Comparison of ENCODE assay signal across 16 mouse cellular contexts in the genomic region with DNA sequence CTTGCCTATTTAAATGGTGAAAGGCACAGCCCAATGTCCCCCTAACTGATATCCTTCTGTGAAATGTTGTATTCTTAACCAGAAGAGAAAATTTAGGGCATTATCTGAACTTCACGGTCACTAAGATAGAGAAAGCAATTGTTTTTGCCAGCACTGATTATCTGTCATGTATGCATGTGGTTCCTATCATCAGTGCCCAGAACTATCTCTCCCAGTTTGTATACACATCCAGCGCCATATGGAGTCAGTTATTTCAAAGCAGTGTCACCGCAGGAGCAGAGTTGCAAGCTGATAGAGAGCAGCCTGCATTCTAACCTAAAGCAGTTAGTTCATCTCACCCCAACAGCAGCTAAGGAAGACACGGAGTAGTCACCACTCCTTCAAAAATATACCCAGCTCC. TPM values are rescaled to one million over a fixed set of nuclear protein-coding genes. Genes with fewer than 3 reads are reported as not detected.
DNase-seq lines count a peak whose midpoint lies in the region; ATAC-seq lines count a peak whose summit lies in the region.
"Had no signal": no experiment of that assay in that cellular context is flagged by ENCODE, and none has a peak within 500 bp of the region (broad histone marks: within the 10 kb centered on the region; RNA-seq: fewer than 3 reads in every experiment).

No protein-coding gene starts in this region.

- peaks cover 39% of the 10 kb centered on the region for H3K36me3 ChIP-seq in lung, embryonic 15.5 days
- peaks cover 5% of the 10 kb centered on the region for H3K36me3 ChIP-seq in forebrain, embryonic 11.5 days (ENCODE audit: control insufficient read depth, insufficient read depth, low read length)

- no peak overlapping the region for H3K4me2 ChIP-seq in lung, embryonic 15.5 days
- no peak overlapping the region for H3K4me2 ChIP-seq in forebrain, embryonic 11.5 days (ENCODE audit: low read depth, low read length, severe bottlenecking)
- H3K4me2 ChIP-seq: kidney, embryonic 15.5 days; midbrain, embryonic 15.5 days; stomach, embryonic 15.5 days had no signal

- intact Hi-C loops in left cerebral cortex, postnatal 4 days (cut with DNase I) = no loop called here

- H3K27me3 ChIP-seq in lung, embryonic 15.5 days = no peaks in the 10 kb centered on the region
- no peaks in the 10 kb centered on the region for H3K27me3 ChIP-seq in forebrain, embryonic 11.5 days (ENCODE audit: control insufficient read depth, insufficient read depth, low read length)
- H3K27me3 ChIP-seq: kidney, embryonic 15.5 days; midbrain, embryonic 15.5 days; stomach, embryonic 15.5 days had no signal

- DNase-seq in cerebellum, adult 18-20 months = peak; percentile 22 to 30
- no peak for DNase-seq in cerebellum, adult 9-10 months
- DNase-seq in lung, postnatal 10 days = no peak
- DNase-seq in liver = peak; percentile 53
- no peak for DNase-seq in forebrain, embryonic 11.5 days (ENCODE audit: low spot score)
- DNase-seq in left cerebral cortex, postnatal 4 days = no peak
- DNase-seq: cerebellum, postnatal 14 days; gastrocnemius, postnatal 36 days; heart, postnatal 10 days; thymus, postnatal 14 days had no signal

- no peak overlapping the region for H3K9ac ChIP-seq in lung, embryonic 15.5 days
- no peak overlapping the region for H3K9ac ChIP-seq in forebrain, embryonic 11.5 days (ENCODE audit: low read length)
- H3K9ac ChIP-seq: kidney, embryonic 15.5 days; midbrain, embryonic 15.5 days; stomach, embryonic 15.5 days had no signal

- H3K4me1 ChIP-seq in lung, embryonic 15.5 days = peaks cover 24% of the 10 kb centered on the region
- 0 out of 2 replicates have a peak, but pooled peaks cover under 1% of the 10 kb centered on the region for H3K4me1 ChIP-seq in forebrain, embryonic 11.5 days (replicated peaks; ENCODE audit: control insufficient read depth, insufficient read depth, low read length)

- peak overlapping the region; percentile 65 for H3K27ac ChIP-seq in lung, embryonic 15.5 days
- H3K27ac ChIP-seq in forebrain, embryonic 11.5 days (ENCODE audit: low read depth, low read length) = no peak overlapping the region
- H3K27ac ChIP-seq: kidney, embryonic 15.5 days; midbrain, embryonic 15.5 days; stomach, embryonic 15.5 days had no signal

- ATAC-seq in lung, embryonic 15.5 days (ENCODE audit: borderline replicate concordance, extremely low read depth, low FRiP score, low TSS enrichment) = peak; percentile 89; the same call in 1 of the 2 replicates
- ATAC-seq in megakaryocyte-erythroid progenitor cell, adult 5-6 weeks (replicated peaks; ENCODE audit: low FRiP score, low TSS enrichment, poor library complexity, severe bottlenecking) = peak; percentile 99
- no peak for ATAC-seq in forebrain, embryonic 11.5 days (replicated peaks; ENCODE audit: low FRiP score)
- ATAC-seq: hindbrain, embryonic 16.5 days; midbrain, embryonic 15.5 days had no signal

- no peak overlapping the region for H3K4me3 ChIP-seq in lung, embryonic 15.5 days
- H3K4me3 ChIP-seq in forebrain, embryonic 11.5 days (ENCODE audit: low read depth, low read length) = no peak overlapping the region
- H3K4me3 ChIP-seq: kidney, embryonic 15.5 days; midbrain, embryonic 15.5 days; stomach, embryonic 15.5 days had no signal

- no peaks in the 10 kb centered on the region for H3K9me3 ChIP-seq in lung, embryonic 15.5 days
- no peaks in the 10 kb centered on the region for H3K9me3 ChIP-seq in forebrain, embryonic 11.5 days (ENCODE audit: control insufficient read depth, low read length)
- H3K9me3 ChIP-seq: kidney, embryonic 15.5 days; midbrain, embryonic 15.5 days; stomach, embryonic 15.5 days had no signal

- 43% methylated on average over 4 of the region's 4 CpGs for WGBS in lung, embryonic 15.5 days
- WGBS in forebrain, embryonic 11.5 days = 81% methylated on average over 4 of the region's 4 CpGs

RNA-seq across cellular contexts. Expression of a gene that starts 5.9 kb away (rescaled TPM):
- polyA plus RNA-seq in lung, embryonic 15.5 days (2015; fragmentation: Nextera tagmentation; extraction: Ambion mirVana) = 124 and 134 TPM in 2 replicates
- total RNA-seq in megakaryocyte-erythroid progenitor cell, adult 5-6 weeks (2014; fragmentation: Nextera tagmentation) = 60.3 and 71.1 TPM in 2 replicates
- total RNA-seq in megakaryocyte-erythroid progenitor cell, adult 5-6 weeks (2017) = 80.0 and 80.6 TPM in 2 replicates
- polyA plus RNA-seq in forebrain, embryonic 11.5 days (2014; fragmentation: Nextera tagmentation; extraction: Ambion mirVana) = 60.5 and 66.9 TPM in 2 replicates
- total RNA-seq in left cerebral cortex, postnatal 4 days (2021) = 10 to 100 TPM; 32.0 to 46.7 TPM

RNA-seq across cellular contexts. Expression of a gene that starts 52.1 kb away (rescaled TPM):
- polyA plus RNA-seq in lung, embryonic 15.5 days (2015; fragmentation: Nextera tagmentation; extraction: Ambion mirVana) = 21.4 and 21.5 TPM in 2 replicates
- total RNA-seq in megakaryocyte-erythroid progenitor cell, adult 5-6 weeks (2014; fragmentation: Nextera tagmentation) = 29.5 and 37.0 TPM in 2 replicates
- total RNA-seq in megakaryocyte-erythroid progenitor cell, adult 5-6 weeks (2017) = 34.7 and 35.2 TPM in 2 replicates
- 30.6 and 32.9 TPM in 2 replicates for polyA plus RNA-seq in forebrain, embryonic 11.5 days (2014; fragmentation: Nextera tagmentation; extraction: Ambion mirVana)
- 10 to 100 TPM; 11.4 to 11.9 TPM for total RNA-seq in left cerebral cortex, postnatal 4 days (2021)

Comparison
In these comparisons a context has a peak if more than half of its experiments do, and no peak if none do; other contexts are left out.
1. DNase-seq: peak in cerebellum, adult 18-20 months (2 of 2) and liver (single experiment); none in cerebellum, adult 9-10 months (single experiment), lung, postnatal 10 days (single experiment), forebrain, embryonic 11.5 days (single experiment) and left cerebral cortex, postnatal 4 days (single experiment).